Mouse (Mus musculus) mouse embryonic stem cell (cell line): Measurements from ENCODE around the gene Smim1.

Source experiments
- in situ Hi-C, 2 experiments: fragments of 300-500 bp; cut with MboI; formaldehyde crosslinking; loops; 1 replicate in 1 of 2; 3 replicates in 1 of 2; pipeline ENCODE4 v1.14.3; 2019 to 2020; ENCODE audit warnings: low sequenced_read_pairs in 2 of 2, low pct_unique_long_range_greater_than_20kb in 1 of 2, mixed read lengths in 1 of 2; ENCODE audit not compliant: unreplicated experiment in 1 of 2

Smim1 gene

GRCm38 (mm10) chr4:153974431-153975291, 51.4 kb downstream of the Smim1 start, which contains the start of the genes Dffb and Cep104:
Dffb (minus strand) TSS chr4:153975126.
Cep104 (plus strand) TSS chr4:153975194.
- in situ Hi-C loops = no loop called here
